Mouse (Mus musculus) cerebellum, adult 2 months (tissue): ENCODE measurements around the gene Ctnnbip1. TPM values are rescaled to one million over a fixed set of nuclear protein-coding genes. Genes with fewer than 3 reads are reported as not detected.
A peak's percentile ranks its signal among the peaks of the same experiment; 100 is the strongest.

Source experiments
- DNase-seq, 2 experiments: peaks; one replicate each; pipeline ENCODE4 v3.0.0; 2021
- H3K27ac ChIP-seq: fragments of 200-500 bp; 2 replicates; pipeline ENCODE4 v1.5.1; 2012; ENCODE audit warnings: low read length, control low read depth, inconsistent platforms; ENCODE audit not compliant: insufficient read depth
- H3K27me3 ChIP-seq: fragments of 200-500 bp; 2 replicates; pipeline ENCODE4 v1.6.1; 2012; ENCODE audit warnings: inconsistent platforms, mild to moderate bottlenecking, low read length, moderate library complexity; ENCODE audit not compliant: control insufficient read depth, insufficient read depth
- H3K4me1 ChIP-seq: fragments of 200-500 bp; 2 replicates; pipeline ENCODE4 v1.6.1; 2011; ENCODE audit warnings: low read length; ENCODE audit not compliant: control insufficient read depth, insufficient read depth
- H3K4me3 ChIP-seq: fragments of 200-500 bp; replicated peaks from 2 replicates; pipeline ENCODE3; 2011; ENCODE audit warnings: mild to moderate bottlenecking, low read depth, low read length, control low read depth; ENCODE audit not compliant: insufficient read depth
- CTCF ChIP-seq: fragments of 200-500 bp; IDR thresholded peaks from 2 replicates; pipeline ENCODE4 v1.5.1; 2011; ENCODE audit warnings: low read depth, mild to moderate bottlenecking, control low read depth, low read length, moderate library complexity, borderline replicate concordance; ENCODE audit not compliant: insufficient read depth
- POLR2A ChIP-seq: fragments of 200-500 bp; IDR thresholded peaks from 2 replicates; pipeline ENCODE4 v1.6.1; 2011; ENCODE audit warnings: low read length, control low read depth, borderline replicate concordance; ENCODE audit not compliant: insufficient read depth
- WGBS: fragments of 180-500 bp; shearing (Covaris S2); methylation state at CpG from one replicate; pipeline ENCODE4 v1.1.7; 2018; 5-methylcytosine and 5-hydroxymethylcytosine counted together
- polyA plus RNA-seq: library from polyadenylated mRNA; depleted of rRNA; stranded (reverse); fragments of >200 nt; gene quantifications from 2 replicates; pipeline ENCODE4 v1.2.3, GENCODE M21; 2012

The Ctnnbip1 gene
- polyA plus RNA-seq, 1 experiment = 34.6 TPM

GRCm38 (mm10) chr4:149585236-149585635, 67.2 kb downstream of the Ctnnbip1 start:
- no peaks in the 10 kb centered on the region for H3K27me3 ChIP-seq
- TF ChIP-seq CTCF = no peak
- no peak for TF ChIP-seq POLR2A
- H3K4me3 ChIP-seq = no peak overlapping the region
- peak in 1 of 2 experiments; percentile 18 for DNase-seq
- H3K27ac ChIP-seq = no peak overlapping the region
- whole genome bisulfite sequencing = 91% methylated on average over 8 of the region's 8 CpGs
- peaks cover 6% of the 10 kb centered on the region; the same call in 1 of the 2 replicates for H3K4me1 ChIP-seq

DNA sequence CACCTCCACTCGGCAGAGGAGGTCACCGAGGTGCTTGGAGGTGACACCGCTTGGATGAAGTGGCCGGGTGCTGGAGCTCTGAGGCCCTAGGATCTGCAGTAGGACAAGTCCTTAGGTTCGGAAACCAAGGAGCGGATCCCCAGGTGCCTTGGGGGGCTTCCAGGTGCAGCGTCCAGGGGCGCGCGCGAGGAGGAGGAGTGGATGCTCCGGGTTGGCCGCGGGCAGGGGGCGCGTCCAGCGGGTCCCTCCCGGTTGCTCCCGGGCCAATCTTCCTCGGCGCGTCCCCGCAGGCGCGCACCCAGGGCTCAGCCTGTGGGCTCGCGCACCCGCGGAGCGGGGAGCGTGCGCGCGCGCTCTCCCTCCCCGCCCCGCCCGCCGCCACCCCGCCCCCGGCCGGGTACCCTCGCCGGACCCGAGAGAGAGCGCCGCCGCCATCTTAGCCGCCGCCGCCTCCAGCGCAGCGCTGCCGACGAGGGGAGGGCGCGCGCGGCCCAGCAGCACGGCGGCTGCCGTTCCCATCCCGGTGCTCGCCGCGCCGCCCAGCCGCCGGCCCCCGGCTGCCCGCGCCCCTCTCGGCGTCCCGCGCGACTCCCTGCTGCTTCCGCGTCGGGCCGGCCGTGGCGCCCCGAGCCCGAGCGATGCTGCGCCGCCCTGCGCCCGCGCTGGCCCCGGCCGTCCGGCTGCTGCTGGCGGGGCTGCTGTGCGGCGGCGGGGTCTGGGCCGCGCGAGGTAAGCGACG, 68.2 kb downstream of the Ctnnbip1 start, which contains the start of gene Clstn1:
Gene Clstn1, plus strand, starts transcription at position 425 of the 739 bp plus-strand sequence.
- Histone ChIP-seq H3K4me1 (peaks cover 6% of the 10 kb centered on the region; the same call in 1 of the 2 replicates), H3K27ac (peak within 1 kb of the TSS; percentile 97), H3K4me3 (peak within 1 kb of the TSS; percentile 99), H3K27me3 (no peaks in the 10 kb centered on the region)
- TF ChIP-seq POLR2A = 0 out of 2 replicates have a peak, but pooled peaks have one; percentile 34
- no peak for TF ChIP-seq CTCF
- 1% methylated on average over 83 of the region's 103 CpGs for WGBS
- peak; percentile 81 to 86 for DNase-seq

GRCm38 (mm10) chr4:149586783-149587595, 69.0 kb downstream of the Ctnnbip1 start:
- WGBS = under 1% methylated on average over 72 of the region's 72 CpGs

DNA sequence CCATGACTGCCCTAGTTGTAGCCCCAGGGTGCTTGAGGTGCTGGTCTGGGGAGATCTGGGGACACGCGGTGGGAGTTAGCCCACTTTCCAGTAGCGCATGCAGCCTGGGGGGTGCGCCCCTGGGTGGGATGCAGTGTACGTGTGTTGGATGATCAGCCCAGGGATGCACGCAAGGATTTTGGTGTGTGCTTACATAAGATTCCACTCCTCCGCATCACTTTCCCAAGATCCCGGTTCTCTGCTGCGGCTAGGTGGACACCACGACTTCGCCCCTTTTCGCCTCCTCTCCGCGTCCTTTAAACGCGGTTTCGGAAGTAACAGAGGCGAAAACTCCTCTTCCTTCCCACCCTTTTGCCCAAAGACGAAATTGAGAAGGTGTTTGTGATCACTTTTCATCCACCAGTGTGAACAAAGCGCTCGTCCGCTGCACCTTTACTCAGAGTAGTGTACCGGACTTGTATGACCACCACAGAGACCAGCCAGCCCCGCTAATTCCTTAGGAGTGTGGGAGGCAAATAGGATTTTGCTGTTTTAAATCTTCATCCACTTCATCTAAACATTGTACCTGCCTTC, 69.6 kb downstream of the Ctnnbip1 start:
- H3K4me3 ChIP-seq = peak overlapping the region; percentile 99
- DNase-seq = peak in 1 of 2 experiments; percentile 80
- 2% methylated on average over 24 of the region's 24 CpGs for WGBS
- H3K4me1 ChIP-seq = peaks cover 14% of the 10 kb centered on the region; the same call in 1 of the 2 replicates
- peak overlapping the region; percentile 97 for H3K27ac ChIP-seq
- no peaks in the 10 kb centered on the region for H3K27me3 ChIP-seq
- TF ChIP-seq CTCF = no peak
- peak; percentile 5; the same call in 1 of the 2 replicates for TF ChIP-seq POLR2A

More at GRCm38 (mm10) chr4:149586783-149587595, 69.0 kb downstream of the Ctnnbip1 start:
- TF ChIP-seq POLR2A (peak; percentile 9; the same call in 1 of the 2 replicates), CTCF (no peak)
- Histone ChIP-seq H3K27me3 (no peaks in the 10 kb centered on the region), H3K4me1 (peaks cover 7% of the 10 kb centered on the region; the same call in 1 of the 2 replicates), H3K4me3 (peak overlapping the region; percentile 99), H3K27ac (peak overlapping the region; percentile 97)
- peak; percentile 74 to 81 for DNase-seq

GRCm38 (mm10) chr4:149590200-149590599, 72.2 kb downstream of the Ctnnbip1 start:
- no peak for DNase-seq
- H3K27me3 ChIP-seq = no peaks in the 10 kb centered on the region
- H3K27ac ChIP-seq = no peak overlapping the region
- H3K4me1 ChIP-seq = peaks cover 20% of the 10 kb centered on the region; the same call in 1 of the 2 replicates
- WGBS = 96% methylated on average over 1 of the region's 1 CpGs
- TF ChIP-seq CTCF (no peak), POLR2A (no peak)
- H3K4me3 ChIP-seq = no peak overlapping the region

GRCm38 (mm10) chr4:149591486-149591885, 73.5 kb downstream of the Ctnnbip1 start:
- TF ChIP-seq POLR2A = no peak
- TF ChIP-seq CTCF = peak; percentile 24; the same call in 1 of the 2 replicates
- peaks cover 16% of the 10 kb centered on the region; the same call in 1 of the 2 replicates for H3K4me1 ChIP-seq
- no peak overlapping the region for H3K4me3 ChIP-seq
- peak in 1 of 2 experiments; percentile 23 for DNase-seq
- no peaks in the 10 kb centered on the region for H3K27me3 ChIP-seq
- 93% methylated on average over 2 of the region's 2 CpGs for WGBS
- H3K27ac ChIP-seq = no peak overlapping the region

GRCm38 (mm10) chr4:149594913-149595581, 77.0 kb downstream of the Ctnnbip1 start:
- H3K27ac ChIP-seq = no peak overlapping the region
- peaks cover 24% of the 10 kb centered on the region for H3K4me1 ChIP-seq
- no peak for DNase-seq
- TF ChIP-seq POLR2A = no peak
- TF ChIP-seq CTCF = no peak
- WGBS = 53% methylated on average over 9 of the region's 9 CpGs
- no peak overlapping the region for H3K4me3 ChIP-seq
- H3K27me3 ChIP-seq = no peaks in the 10 kb centered on the region
